Mouse (Mus musculus) stomach, embryonic 15.5 days (tissue): ENCODE data around the gene Zfp764. TPM values are rescaled to one million over a fixed set of nuclear protein-coding genes. Genes with fewer than 3 reads are reported as not detected.

Experiments used
- ATAC-seq: fragments of 200-750 bp; cut with Nextera tagmentation; 2 replicates; pipeline ENCODE4 v1.8.0; 2017; ENCODE audit warnings: low read depth, moderate number of reproducible peaks, moderate TSS enrichment; ENCODE audit not compliant: insufficient read depth, low FRiP score
- H3K27ac ChIP-seq: fragments of 300-500 bp; sonication (generic); 2 replicates; pipeline ENCODE4 v1.5.1; 2015; ENCODE audit warnings: mild to moderate bottlenecking, inconsistent platforms
- H3K27me3 ChIP-seq: fragments of 300-500 bp; sonication (generic); replicated peaks from 2 replicates; pipeline ENCODE4 v1.6.1; 2015; ENCODE audit warnings: inconsistent platforms
- H3K36me3 ChIP-seq: fragments of 300-500 bp; sonication (generic); 2 replicates; pipeline ENCODE4 v1.6.1; 2015; ENCODE audit warnings: inconsistent platforms
- H3K4me1 ChIP-seq: fragments of 300-500 bp; sonication (generic); 2 replicates; pipeline ENCODE4 v1.6.1; 2015; ENCODE audit warnings: inconsistent platforms
- H3K4me2 ChIP-seq: fragments of 300-500 bp; sonication (generic); 2 replicates; pipeline ENCODE4 v1.6.1; 2015; ENCODE audit warnings: mild to moderate bottlenecking, inconsistent platforms
- H3K4me3 ChIP-seq: fragments of 300-500 bp; sonication (generic); replicated peaks from 2 replicates; pipeline ENCODE4 v1.5.1; 2015; ENCODE audit warnings: inconsistent platforms
- H3K9ac ChIP-seq: fragments of 300-500 bp; sonication (generic); 2 replicates; pipeline ENCODE4 v1.6.1; 2015; ENCODE audit warnings: inconsistent platforms
- H3K9me3 ChIP-seq: fragments of 300-500 bp; sonication (generic); 2 replicates; pipeline ENCODE4 v1.6.1; 2016; ENCODE audit warnings: inconsistent platforms
- WGBS: fragments of 180-500 bp; shearing (Covaris S2); methylation state at CpG from one replicate; pipeline ENCODE4 v1.1.7; 2015; 5-methylcytosine and 5-hydroxymethylcytosine counted together
- polyA plus RNA-seq: library from polyadenylated mRNA; unstranded; fragments of >200 nt; fragmentation: Nextera tagmentation; extraction: Ambion mirVana; gene quantifications from 2 replicates; pipeline ENCODE4 v1.2.1, GENCODE M21; 2015

Gene Zfp764
- polyA plus RNA-seq, 1 experiment from 2014 or later: 8.8 TPM

GRCm38 (mm10) chr7:127361449-127361848 is 45.2 kb downstream of the Zfp764 start:
- peak; percentile 65; the same call in 1 of the 2 replicates for ATAC-seq
- no peaks in the 10 kb centered on the region for H3K9me3 ChIP-seq
- no peak overlapping the region for H3K4me3 ChIP-seq
- H3K9ac ChIP-seq: no peak overlapping the region
- no peaks in the 10 kb centered on the region for H3K36me3 ChIP-seq
- no peak overlapping the region for H3K4me2 ChIP-seq
- H3K27ac ChIP-seq: no peak overlapping the region
- H3K27me3 ChIP-seq: 0 out of 2 replicates have a peak, but pooled peaks cover 4% of the 10 kb centered on the region
- 30% methylated on average over 13 of the region's 13 CpGs for WGBS
- H3K4me1 ChIP-seq: peaks cover 6% of the 10 kb centered on the region

- 0 out of 2 replicates have a peak, but pooled peaks cover 4% of the 10 kb centered on the region for H3K27me3 ChIP-seq
These were observed 46.4 kb downstream of the Zfp764 start for GRCm38 (mm10) chr7:127360265-127360664.

GRCm38 (mm10) chr7:127358472-127358871 is 48.1 kb downstream of the Zfp764 start:
- no peak overlapping the region for H3K4me2 ChIP-seq
- H3K9ac ChIP-seq: no peak overlapping the region
- H3K9me3 ChIP-seq: no peaks in the 10 kb centered on the region
- H3K27ac ChIP-seq: no peak overlapping the region
- 67% methylated on average over 4 of the region's 4 CpGs for WGBS
- H3K4me1 ChIP-seq: peaks cover 2% of the 10 kb centered on the region
- no peak for ATAC-seq
- H3K27me3 ChIP-seq: 0 out of 2 replicates have a peak, but pooled peaks cover 2% of the 10 kb centered on the region
- H3K36me3 ChIP-seq: no peaks in the 10 kb centered on the region
- H3K4me3 ChIP-seq: no peak overlapping the region

More at GRCm38 (mm10) chr7:127360265-127360664, 46.4 kb downstream of the Zfp764 start:
- no peaks in the 10 kb centered on the region for H3K9me3 ChIP-seq
- WGBS: 51% methylated on average over 4 of the region's 4 CpGs
- H3K9ac ChIP-seq: no peak overlapping the region
- H3K4me1 ChIP-seq: peaks cover 6% of the 10 kb centered on the region
- H3K4me2 ChIP-seq: no peak overlapping the region
- H3K4me3 ChIP-seq: no peak overlapping the region
- ATAC-seq: no peak
- H3K36me3 ChIP-seq: no peaks in the 10 kb centered on the region
- H3K27ac ChIP-seq: no peak overlapping the region

GRCm38 (mm10) chr7:127357871-127358270 is 48.8 kb downstream of the Zfp764 start:
- no peaks in the 10 kb centered on the region for H3K27me3 ChIP-seq
- H3K9me3 ChIP-seq: no peaks in the 10 kb centered on the region
- no peaks in the 10 kb centered on the region for H3K4me1 ChIP-seq
- ATAC-seq: no peak
- H3K36me3 ChIP-seq: no peaks in the 10 kb centered on the region
- no peak overlapping the region for H3K27ac ChIP-seq
- H3K4me2 ChIP-seq: no peak overlapping the region
- 63% methylated on average over 2 of the region's 2 CpGs for WGBS
- H3K9ac ChIP-seq: no peak overlapping the region
- no peak overlapping the region for H3K4me3 ChIP-seq

- Histone ChIP-seq H3K27ac (no peak overlapping the region), H3K4me1 (no peaks in the 10 kb centered on the region), H3K27me3 (no peaks in the 10 kb centered on the region), H3K4me2 (no peak overlapping the region), H3K9me3 (no peaks in the 10 kb centered on the region), H3K4me3 (no peak overlapping the region), H3K36me3 (no peaks in the 10 kb centered on the region), H3K9ac (no peak overlapping the region)
- 48% methylated on average over 3 of the region's 3 CpGs for WGBS
- ATAC-seq: no peak
These were observed 50.8 kb downstream of the Zfp764 start for GRCm38 (mm10) chr7:127355796-127356195.

Other genes starting within 250 kb of the Zfp764 start
- gene Cd2bp2, start 210.8 kb downstream of the Zfp764 start, polyA plus RNA-seq: 44.1 and 46.6 TPM in 2 replicates
- gene Tbc1d10b, start 198.4 kb downstream of the Zfp764 start, polyA plus RNA-seq: 24.3 and 24.4 TPM in 2 replicates
- 18.6 and 31.0 TPM in 2 replicates for gene Mylpf, start 197.9 kb downstream of the Zfp764 start, polyA plus RNA-seq
- 33.9 and 34.8 TPM in 2 replicates for gene Zfp553, start 173.8 kb downstream of the Zfp764 start, polyA plus RNA-seq
- 17.7 and 19.2 TPM in 2 replicates for gene Sept1, start 173.7 kb downstream of the Zfp764 start, polyA plus RNA-seq
- gene Zfp771, start 162.5 kb downstream of the Zfp764 start, polyA plus RNA-seq: 57.9 and 63.1 TPM in 2 replicates
- 164 and 181 TPM in 2 replicates for gene Dctpp1, start 146.1 kb downstream of the Zfp764 start, polyA plus RNA-seq
- gene Sephs2, start 132.8 kb downstream of the Zfp764 start, polyA plus RNA-seq: 139 and 163 TPM in 2 replicates
- 2.7 TPM in 2 replicates for gene Itgal, start 110.6 kb downstream of the Zfp764 start, polyA plus RNA-seq
- gene Zfp768, start 61.2 kb downstream of the Zfp764 start, polyA plus RNA-seq: 13.1 and 17.4 TPM in 2 replicates
- 9.0 and 9.6 TPM in 2 replicates for gene Zfp747, start 30.8 kb downstream of the Zfp764 start, polyA plus RNA-seq
- gene 9130019O22Rik, start 19.7 kb downstream of the Zfp764 start, polyA plus RNA-seq: 5.5 and 6.3 TPM in 2 replicates
- 6.3 and 6.5 TPM in 2 replicates for gene E430018J23Rik, start 13.2 kb downstream of the Zfp764 start, polyA plus RNA-seq
- 22.0 and 23.6 TPM in 2 replicates for gene Zfp688, start 15.2 kb upstream of the Zfp764 start, polyA plus RNA-seq
- gene Zfp689, start 42.3 kb upstream of the Zfp764 start, polyA plus RNA-seq: 5.7 and 7.2 TPM in 2 replicates
- gene Prr14, start 52.8 kb upstream of the Zfp764 start, polyA plus RNA-seq: 38.6 and 38.8 TPM in 2 replicates
- gene Fbrs, start 72.4 kb upstream of the Zfp764 start, polyA plus RNA-seq: 12.2 and 13.8 TPM in 2 replicates
- gene Srcap, start 105.2 kb upstream of the Zfp764 start, polyA plus RNA-seq: 49.7 and 55.4 TPM in 2 replicates
- 13.4 and 14.8 TPM in 2 replicates for gene Gm42715, start 112.8 kb upstream of the Zfp764 start, polyA plus RNA-seq
- gene Tmem265, start 154.6 kb upstream of the Zfp764 start, polyA plus RNA-seq: 5.6 and 6.0 TPM in 2 replicates
- 37.1 and 37.5 TPM in 2 replicates for gene Phkg2, start 166.5 kb upstream of the Zfp764 start, polyA plus RNA-seq
- gene Ccdc189, start 181.8 kb upstream of the Zfp764 start, polyA plus RNA-seq: 5.8 and 7.2 TPM in 2 replicates
- 37.8 and 42.0 TPM in 2 replicates for gene Rnf40, start 181.9 kb upstream of the Zfp764 start, polyA plus RNA-seq
- 9.4 and 10.3 TPM in 2 replicates for gene Zfp629, start 209.0 kb upstream of the Zfp764 start, polyA plus RNA-seq